Mouse (Mus musculus): Measurements from ENCODE around the gene Bace2. TPM values are rescaled to one million over a fixed set of nuclear protein-coding genes. Genes with fewer than 3 reads are reported as not detected.

Gene Bace2
- polyA plus RNA-seq, 1 experiment = 0.66 TPM

DNA sequence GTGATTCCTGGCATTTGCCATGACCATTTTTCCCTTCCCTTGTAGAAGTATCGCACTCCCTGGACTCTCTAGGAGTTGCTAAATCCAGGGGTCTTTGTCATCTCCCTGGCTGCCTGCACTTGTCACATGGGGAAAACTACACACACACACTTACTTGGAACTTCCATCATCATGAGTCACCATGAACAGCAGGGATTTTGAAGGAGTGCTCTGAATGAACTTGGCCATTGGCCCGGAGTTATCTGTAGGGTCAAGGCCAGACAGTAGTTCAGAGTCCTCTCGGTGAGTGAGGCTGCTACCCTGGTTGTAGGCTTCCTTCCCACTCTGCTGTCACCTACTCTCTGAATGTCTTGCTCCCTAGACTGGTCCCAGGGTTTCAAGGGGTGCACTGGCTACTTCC lies 119.0 kb downstream of the Bace2 start:
- Histone ChIP-seq H3K79me2 (ENCODE audit: control insufficient read depth, insufficient read depth) (no peaks in the 10 kb centered on the region), H3K79me3 (ENCODE audit: low read depth) (no peaks in the 10 kb centered on the region), H3K4me3 (ENCODE audit: insufficient read depth, poor library complexity, severe bottlenecking) (no peak overlapping the region), H3ac (ENCODE audit: control insufficient read depth, insufficient read length, low read depth) (no peak overlapping the region), H3K27me3 (ENCODE audit: control insufficient read depth, insufficient read depth, insufficient read length) (no peaks in the 10 kb centered on the region), H3K36me3 (ENCODE audit: control insufficient read depth, insufficient read depth) (no peaks in the 10 kb centered on the region)
- TF ChIP-seq MYOD1 (IDR thresholded peaks at IDR 0.05; ENCODE audit: control insufficient read depth, insufficient read length, low read depth) = no peak
- TF ChIP-seq CTCF (IDR thresholded peaks at IDR 0.05; ENCODE audit: control insufficient read depth, insufficient read depth, insufficient read length) = no peak
- TF ChIP-seq MYOG (IDR thresholded peaks at IDR 0.05; ENCODE audit: control insufficient read depth, extremely low read depth, insufficient read length) = no peak
- no peak for TF ChIP-seq CEBPB (IDR thresholded peaks at IDR 0.05; ENCODE audit: low read depth)
- TF ChIP-seq USF1 (IDR thresholded peaks at IDR 0.05; ENCODE audit: low read depth) = peak; percentile 69

DNA sequence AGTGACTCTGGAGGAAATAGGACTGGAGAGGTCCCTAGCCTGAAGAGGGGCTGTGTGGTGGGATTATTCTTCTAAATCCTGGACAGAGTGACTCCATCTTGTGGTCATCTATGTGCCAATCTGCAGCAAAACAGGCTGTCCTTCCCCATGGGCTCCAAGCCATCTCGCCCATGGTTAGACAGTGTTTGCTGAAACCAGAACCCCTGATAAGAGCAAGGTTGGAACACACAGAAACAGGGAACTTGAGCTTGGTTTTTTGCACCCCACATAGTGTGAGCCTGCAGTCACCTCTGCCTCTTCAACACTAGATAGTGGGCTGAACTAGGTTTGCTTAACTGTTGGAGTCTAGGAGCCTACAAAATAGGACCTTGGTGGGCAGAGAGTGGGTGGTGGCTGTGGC lies 120.0 kb downstream of the Bace2 start:
- no peak overlapping the region for H3K4me3 ChIP-seq (ENCODE audit: insufficient read depth, poor library complexity, severe bottlenecking)
- TF ChIP-seq MYOD1 (IDR thresholded peaks at IDR 0.05; ENCODE audit: control insufficient read depth, insufficient read length, low read depth) = no peak
- TF ChIP-seq MAX (IDR thresholded peaks at IDR 0.05) = no peak
- no peak for TF ChIP-seq USF1 (IDR thresholded peaks at IDR 0.05; ENCODE audit: low read depth)
- TF ChIP-seq MYOG (IDR thresholded peaks at IDR 0.05; ENCODE audit: control insufficient read depth, extremely low read depth, insufficient read length) = no peak
- TF ChIP-seq FOSL1 (IDR thresholded peaks at IDR 0.05; ENCODE audit: insufficient read depth, low read length, poor library complexity, severe bottlenecking) = no peak
- no peak for TF ChIP-seq CEBPB (IDR thresholded peaks at IDR 0.05; ENCODE audit: low read depth)
- no peak for TF ChIP-seq CTCF (IDR thresholded peaks at IDR 0.05; ENCODE audit: control insufficient read depth, insufficient read depth, insufficient read length)
- no peaks in the 10 kb centered on the region for H3K79me3 ChIP-seq (ENCODE audit: low read depth)
- H3ac ChIP-seq (ENCODE audit: control insufficient read depth, insufficient read length, low read depth) = no peak overlapping the region
- no peaks in the 10 kb centered on the region for H3K36me3 ChIP-seq (ENCODE audit: control insufficient read depth, insufficient read depth)
- H3K79me2 ChIP-seq (ENCODE audit: control insufficient read depth, insufficient read depth) = no peaks in the 10 kb centered on the region
- no peaks in the 10 kb centered on the region for H3K27me3 ChIP-seq (ENCODE audit: control insufficient read depth, insufficient read depth, insufficient read length)

DNA sequence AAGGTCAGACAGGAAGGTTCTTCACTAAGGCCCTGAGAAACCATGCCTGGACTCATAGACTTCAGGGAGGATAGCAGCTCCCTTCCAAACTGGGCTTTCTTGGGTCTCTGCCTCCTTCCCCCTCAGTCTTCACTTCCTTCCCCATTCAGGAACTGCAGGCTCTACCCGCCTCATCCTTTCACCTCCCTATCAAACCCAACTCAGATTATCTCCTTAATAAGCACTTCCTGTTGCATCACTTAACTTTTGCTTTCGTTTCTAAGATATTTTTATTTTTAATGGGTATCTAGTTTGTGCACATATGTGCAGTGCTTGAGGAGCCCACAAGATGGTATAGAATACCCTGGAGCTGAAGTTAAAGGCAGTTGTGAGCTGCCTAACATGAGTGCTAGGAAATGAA lies 122.1 kb downstream of the Bace2 start:
- no peaks in the 10 kb centered on the region for H3K27me3 ChIP-seq (ENCODE audit: control insufficient read depth, insufficient read depth, insufficient read length)
- no peaks in the 10 kb centered on the region for H3K79me2 ChIP-seq (ENCODE audit: control insufficient read depth, insufficient read depth)
- TF ChIP-seq USF1 (IDR thresholded peaks at IDR 0.05; ENCODE audit: low read depth) (no peak), CEBPB (IDR thresholded peaks at IDR 0.05; ENCODE audit: low read depth) (no peak), FOSL1 (IDR thresholded peaks at IDR 0.05; ENCODE audit: insufficient read depth, low read length, poor library complexity, severe bottlenecking) (no peak)
- H3K36me3 ChIP-seq (ENCODE audit: control insufficient read depth, insufficient read depth) = no peaks in the 10 kb centered on the region
- H3K4me3 ChIP-seq (ENCODE audit: insufficient read depth, poor library complexity, severe bottlenecking) = no peak overlapping the region
- H3ac ChIP-seq (ENCODE audit: control insufficient read depth, insufficient read length, low read depth) = no peak overlapping the region
- H3K79me3 ChIP-seq (ENCODE audit: low read depth) = no peaks in the 10 kb centered on the region

DNA sequence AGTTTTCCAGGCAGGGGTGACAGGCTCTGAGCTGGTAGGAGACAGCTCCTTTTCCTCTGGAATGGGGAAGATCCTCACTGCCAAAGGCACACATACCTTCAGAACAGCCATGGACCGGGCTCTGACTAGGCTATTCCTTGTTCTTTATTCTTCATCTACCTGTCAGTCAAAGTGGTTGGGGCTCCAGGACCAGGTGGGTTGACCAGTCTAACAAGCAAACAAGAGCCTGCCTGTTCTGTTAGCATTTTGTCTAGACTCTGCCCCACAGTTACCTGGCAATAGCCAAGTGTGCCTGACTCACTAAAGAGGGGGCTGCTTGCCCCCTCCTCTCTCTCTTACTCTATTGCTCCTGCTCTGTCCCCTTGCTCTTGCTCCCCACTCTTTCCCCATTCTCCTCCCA lies 135.8 kb downstream of the Bace2 start:
- no peaks in the 10 kb centered on the region for H3K36me3 ChIP-seq (ENCODE audit: control insufficient read depth, insufficient read depth)
- no peak overlapping the region for H3ac ChIP-seq (ENCODE audit: control insufficient read depth, insufficient read length, low read depth)
- no peak for TF ChIP-seq MAX (IDR thresholded peaks at IDR 0.05)
- no peak for TF ChIP-seq CEBPB (IDR thresholded peaks at IDR 0.05; ENCODE audit: low read depth)
- no peak for TF ChIP-seq MYOG (IDR thresholded peaks at IDR 0.05; ENCODE audit: control insufficient read depth, extremely low read depth, insufficient read length)
- no peak for TF ChIP-seq MYOD1 (IDR thresholded peaks at IDR 0.05; ENCODE audit: control insufficient read depth, insufficient read length, low read depth)
- no peak for TF ChIP-seq CTCF (IDR thresholded peaks at IDR 0.05; ENCODE audit: control insufficient read depth, insufficient read depth, insufficient read length)
- no peak for TF ChIP-seq USF1 (IDR thresholded peaks at IDR 0.05; ENCODE audit: low read depth)
- TF ChIP-seq FOSL1 (IDR thresholded peaks at IDR 0.05; ENCODE audit: insufficient read depth, low read length, poor library complexity, severe bottlenecking) = no peak
- no peaks in the 10 kb centered on the region for H3K27me3 ChIP-seq (ENCODE audit: control insufficient read depth, insufficient read depth, insufficient read length)
- H3K79me3 ChIP-seq (ENCODE audit: low read depth) = no peaks in the 10 kb centered on the region
- H3K4me3 ChIP-seq (ENCODE audit: insufficient read depth, poor library complexity, severe bottlenecking) = no peak overlapping the region
- no peaks in the 10 kb centered on the region for H3K79me2 ChIP-seq (ENCODE audit: control insufficient read depth, insufficient read depth)

Other genes starting within 250 kb of the Bace2 start
- not detected for gene Dscam, start 186.0 kb upstream of the Bace2 start, polyA plus RNA-seq (2012; fragmentation: generic; extraction: Trizol)
- 0.06 TPM for gene Mx1, start 106.2 kb downstream of the Bace2 start, polyA plus RNA-seq (2012; fragmentation: generic; extraction: Trizol)
- gene Fam3b, start 158.1 kb downstream of the Bace2 start, polyA plus RNA-seq (2012; fragmentation: generic; extraction: Trizol) = not detected

All from C2C12 (cell line).